Mouse (Mus musculus) CD4-positive, CD25-positive, alpha-beta regulatory T cell, adult 4 months (primary cell): Measurements from ENCODE around the gene Ccn1. TPM values are rescaled to one million over a fixed set of nuclear protein-coding genes. Genes with fewer than 3 reads are reported as not detected.

Source experiments
- ATAC-seq: one replicate; pipeline ENCODE4 v1.8.0; 2017
- polyA plus RNA-seq, 2 experiments: library from polyadenylated mRNA; unstranded; fragments of 100-300 nt; shearing (Covaris generic); gene quantifications; one replicate each; pipeline ENCODE4 v1.2.1; 2017

The Ccn1 gene
- polyA plus RNA-seq, 2 experiments from 2014 or later, result not detected

DNA sequence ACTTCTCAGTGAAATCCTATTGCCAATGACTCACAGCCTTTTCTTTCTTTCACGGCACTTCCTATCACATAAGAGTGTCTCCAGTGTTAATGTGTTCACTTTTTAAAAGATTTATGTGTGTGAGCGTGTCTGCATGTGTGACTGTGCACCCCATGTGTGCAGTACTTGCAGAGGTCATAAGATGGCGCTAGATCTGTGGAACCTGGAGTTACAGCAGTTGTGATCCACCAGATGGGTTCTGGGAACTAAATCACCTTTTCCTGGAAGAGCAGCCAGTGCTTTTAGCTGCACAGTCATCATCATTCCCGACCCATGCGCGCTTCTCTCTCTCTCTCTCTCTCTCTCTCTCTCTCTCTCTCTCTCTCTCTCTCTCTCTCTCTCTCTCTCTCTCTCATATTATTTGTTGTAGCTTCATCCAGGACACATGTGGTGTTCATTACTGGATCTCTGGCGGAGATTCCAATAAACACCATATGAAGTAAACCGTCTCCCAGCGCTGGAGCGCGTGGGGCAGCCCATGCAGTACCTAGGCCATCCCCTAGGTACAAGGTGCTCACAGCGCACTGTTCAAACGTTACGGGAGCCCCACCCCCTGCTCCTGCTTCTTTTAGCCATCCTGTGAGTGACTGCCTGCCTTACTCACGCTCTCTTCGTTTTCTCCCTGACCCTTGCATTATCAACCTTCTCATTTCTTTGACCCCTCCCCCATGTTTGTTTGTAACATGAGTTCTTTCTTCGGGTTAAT is 30.0 kb downstream of the Ccn1 start:
- no peak for ATAC-seq

GRCm38 (mm10) chr3:145618299-145618698 is 31.5 kb downstream of the Ccn1 start:
- peak; percentile 94 for ATAC-seq

GRCm38 (mm10) chr3:145614362-145615115 is 35.2 kb downstream of the Ccn1 start:
- ATAC-seq, result no peak

DNA sequence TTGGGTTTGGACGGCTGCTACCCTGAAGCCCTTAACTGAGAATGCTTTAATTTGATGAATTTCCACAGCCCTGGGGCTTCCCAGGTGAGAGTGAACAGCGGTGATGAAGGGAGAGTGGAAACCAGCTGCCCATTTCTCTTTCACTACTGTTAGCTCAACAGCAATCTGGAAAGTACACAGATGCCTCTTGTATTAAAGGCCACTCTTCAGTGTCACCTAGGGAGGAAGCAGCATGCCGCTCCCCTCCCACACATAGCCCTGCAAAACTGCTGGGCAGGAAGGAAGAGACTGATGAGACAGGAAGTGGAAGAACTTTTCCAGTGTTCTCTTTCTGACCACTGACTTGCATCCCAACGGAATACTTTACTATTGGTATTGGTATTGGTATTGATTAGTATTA is 36.5 kb downstream of the Ccn1 start:
- ATAC-seq, result peak; percentile 48

DNA sequence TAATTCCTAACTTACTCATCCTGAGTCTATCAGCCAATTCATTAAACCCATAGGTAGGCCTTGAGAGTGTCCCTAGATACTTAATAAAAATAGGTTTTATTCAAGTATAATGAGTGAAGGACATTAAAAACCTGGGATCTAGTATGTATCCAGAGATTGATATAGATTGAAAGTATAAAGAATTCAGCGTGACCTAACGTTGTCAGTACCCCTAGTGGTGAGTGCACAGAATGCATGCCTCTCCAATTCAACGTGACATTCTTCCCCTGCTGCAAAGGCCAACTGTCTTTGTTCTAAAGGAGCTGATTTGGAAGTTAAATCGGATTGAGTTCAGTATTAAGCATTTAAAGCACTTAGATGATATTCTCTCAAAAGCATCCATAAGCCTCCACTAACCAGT is 37.1 kb downstream of the Ccn1 start:
- ATAC-seq, result peak; percentile 80

GRCm38 (mm10) chr3:145608320-145608719 is 41.5 kb downstream of the Ccn1 start:
- ATAC-seq, result no peak

DNA sequence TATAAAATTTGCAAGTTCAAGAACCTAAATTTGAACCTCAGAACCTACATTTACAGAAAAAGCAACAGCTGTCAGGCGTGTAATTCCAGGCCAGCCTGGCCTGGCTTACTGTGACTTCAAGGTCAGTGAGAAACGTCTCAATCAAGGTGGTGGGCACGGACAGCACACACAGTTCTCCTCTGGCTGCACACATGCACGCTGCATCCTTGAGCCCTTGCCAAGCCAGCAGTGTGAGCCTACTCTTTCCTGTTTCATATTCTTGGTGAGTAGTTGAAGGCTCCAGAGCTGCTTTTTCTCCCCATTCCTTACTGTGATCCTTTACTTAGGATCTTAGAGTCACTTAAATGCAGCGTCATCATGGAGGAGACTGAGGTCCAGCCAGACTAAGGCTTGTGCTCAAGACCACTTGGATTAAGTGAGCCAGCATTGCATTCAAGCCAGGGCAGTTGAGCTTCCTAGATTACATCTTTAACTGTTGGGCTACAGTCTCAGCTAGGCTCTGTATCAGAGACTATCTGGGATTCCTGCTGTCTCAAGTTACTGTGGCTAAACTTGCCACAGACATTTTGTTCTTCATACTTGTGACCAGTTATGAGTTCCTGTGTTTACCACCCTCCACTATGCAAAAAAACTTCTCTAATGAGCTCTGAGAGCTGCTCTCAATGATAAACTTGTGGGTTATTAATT is 44.2 kb downstream of the Ccn1 start:
- ATAC-seq, result no peak

- ATAC-seq, result no peak
Observed at GRCm38 (mm10) chr3:145602410-145603206, 47.2 kb downstream of the Ccn1 start.

DNA sequence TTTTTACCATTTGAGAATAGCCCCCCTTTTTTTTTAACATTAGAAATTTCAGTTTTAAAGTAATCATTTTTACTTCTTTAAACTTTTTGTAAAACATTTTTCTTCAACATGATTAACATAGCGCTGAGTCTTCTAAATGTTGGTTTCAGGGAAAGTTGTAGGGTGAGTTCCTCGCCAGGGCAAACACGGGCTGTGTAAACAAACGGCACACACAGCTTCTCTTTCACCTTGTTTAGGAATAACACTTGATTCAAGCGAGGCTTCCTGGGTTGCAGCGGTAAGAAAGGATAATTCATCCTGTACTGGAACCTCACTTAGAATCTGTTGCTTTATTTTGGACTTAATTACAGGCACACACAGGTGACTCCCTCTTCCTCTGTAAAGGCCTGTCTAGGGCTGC is 48.4 kb downstream of the Ccn1 start:
- ATAC-seq, result no peak

- ATAC-seq, result no peak
Observed at GRCm38 (mm10) chr3:145600801-145601200, 49.0 kb downstream of the Ccn1 start.

DNA sequence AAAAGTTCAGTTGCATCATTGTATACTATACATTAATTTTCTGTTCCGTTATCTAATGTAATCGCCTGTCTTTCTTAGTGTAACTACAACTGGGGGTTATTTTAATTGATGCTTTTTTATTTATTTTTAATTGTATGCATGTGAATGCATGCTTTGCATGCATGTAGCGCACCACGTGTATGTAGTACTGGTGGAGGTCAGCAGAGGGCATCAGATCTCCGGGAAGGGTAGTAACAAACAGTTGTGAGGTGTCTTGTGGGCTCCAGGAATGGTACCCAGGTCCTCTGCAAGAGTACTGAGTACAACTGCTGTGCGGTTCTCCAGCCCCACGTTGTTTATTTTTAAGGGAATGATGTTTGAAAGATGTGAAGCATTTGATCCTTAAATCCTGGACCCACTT is 50.7 kb downstream of the Ccn1 start:
- no peak for ATAC-seq

Other genes with a start within 250 kb of the Ccn1 start
- gene Znhit6, start 73.8 kb downstream of the Ccn1 start, polyA plus RNA-seq, result 10 to 100 TPM; 27.5 to 32.0 TPM
- gene Ddah1, start 108.7 kb upstream of the Ccn1 start, polyA plus RNA-seq, result under 1 TPM in 1 of 2 experiments, not detected in 1; 0.13 TPM